1 mouse cellular context compared by ENCODE assay signal in genomic region chr4:155812665-155813181, GRCm38 (mm10).
TF ChIP-seq lines count a peak whose summit lies in the region.

No protein-coding gene starts in this region.

TF ChIP-seq in MEL, 35 proteins besides CTCF, POLR2A, EP300 and RAD21:
- no peak for TF ChIP-seq ELF1 (IDR thresholded peaks at IDR 0.05; ENCODE audit: low read depth, low read length)
- TF ChIP-seq POLR2AphosphoS5 (IDR thresholded peaks at IDR 0.05; ENCODE audit: borderline replicate concordance, low read depth, low read length): no peak
- TF ChIP-seq USF1 (IDR thresholded peaks at IDR 0.05; ENCODE audit: low read depth, low read length): no peak
- TF ChIP-seq HCFC1 (IDR thresholded peaks at IDR 0.05; ENCODE audit: low read depth, low read length): no peak
- no peak for TF ChIP-seq GATA1 (IDR thresholded peaks at IDR 0.05; ENCODE audit: low read depth, low read length)
- no peak for TF ChIP-seq MYC (IDR thresholded peaks at IDR 0.05; ENCODE audit: low read depth, low read length)
- 0 out of 2 replicates have a peak, but pooled peaks have one; percentile 10 for TF ChIP-seq SIN3A (IDR thresholded peaks at IDR 0.05; ENCODE audit: low read length)
- TF ChIP-seq KAT2A (conservative IDR thresholded peaks at IDR 0.05; ENCODE audit: low read depth, low read length): no peak
- 0 out of 2 replicates have a peak, but pooled peaks have one; percentile 11 for TF ChIP-seq ZMIZ1 (IDR thresholded peaks at IDR 0.05; ENCODE audit: low read depth, low read length)
- no peak for TF ChIP-seq MEF2A (IDR thresholded peaks at IDR 0.05; ENCODE audit: extremely low read depth, insufficient replicate concordance, low read depth, low read length, poor library complexity, severe bottlenecking)
- TF ChIP-seq TAL1 (IDR thresholded peaks at IDR 0.05; ENCODE audit: low read length): no peak
- TF ChIP-seq USF2 (IDR thresholded peaks at IDR 0.05; ENCODE audit: borderline replicate concordance in 1 of 2, insufficient read depth in 1 of 2, low read depth in 1 of 2, low read length in 2 of 2): no peak
- TF ChIP-seq MAZ (IDR thresholded peaks at IDR 0.05; ENCODE audit: low read depth, low read length): no peak
- TF ChIP-seq E2F4 (IDR thresholded peaks at IDR 0.05; ENCODE audit: borderline replicate concordance, low read depth, low read length): no peak
- TF ChIP-seq MAX (IDR thresholded peaks at IDR 0.05; ENCODE audit: low read length): no peak
- TF ChIP-seq BHLHE40 (IDR thresholded peaks at IDR 0.05; ENCODE audit: borderline replicate concordance, low read depth, low read length): no peak
- TF ChIP-seq ZC3H11A (IDR thresholded peaks at IDR 0.05; ENCODE audit: low read depth, low read length): no peak
- TF ChIP-seq NRF1 (IDR thresholded peaks at IDR 0.05; ENCODE audit: insufficient read depth, low read depth, low read length, poor library complexity, severe bottlenecking): no peak
- TF ChIP-seq RCOR1 (IDR thresholded peaks at IDR 0.05; ENCODE audit: low read depth, low read length): no peak
- no peak for TF ChIP-seq ZNF384 (IDR thresholded peaks at IDR 0.05; ENCODE audit: low read depth, low read length)
- TF ChIP-seq JUND (IDR thresholded peaks at IDR 0.05; ENCODE audit: low read depth, low read length): no peak
- TF ChIP-seq CHD1 (IDR thresholded peaks at IDR 0.05; ENCODE audit: low read depth, low read length): peak; percentile 94; the same call in 1 of the 2 replicates
- TF ChIP-seq MAFK (IDR thresholded peaks at IDR 0.05; ENCODE audit: borderline replicate concordance, low read depth, low read length): no peak
- TF ChIP-seq MXI1 (IDR thresholded peaks at IDR 0.05; ENCODE audit: low read depth, low read length): no peak
- no peak for TF ChIP-seq ETS1 (IDR thresholded peaks at IDR 0.05; ENCODE audit: low read depth, low read length)
- TF ChIP-seq CHD2 (IDR thresholded peaks at IDR 0.05; ENCODE audit: low read length): peak; percentile 75
- TF ChIP-seq ZKSCAN1 (IDR thresholded peaks at IDR 0.05; ENCODE audit: low read depth, low read length): no peak
- TF ChIP-seq POLR2AphosphoS2 (IDR thresholded peaks at IDR 0.05; ENCODE audit: low read length): no peak
- no peak for TF ChIP-seq UBTF (IDR thresholded peaks at IDR 0.05; ENCODE audit: borderline replicate concordance, insufficient read depth, low read depth, low read length)
- no peak for TF ChIP-seq GABPA (IDR thresholded peaks at IDR 0.05; ENCODE audit: low read depth, low read length)
- no peak for TF ChIP-seq TCF12 (IDR thresholded peaks at IDR 0.05; ENCODE audit: low read depth, low read length)
- TF ChIP-seq MYB (IDR thresholded peaks at IDR 0.05; ENCODE audit: low read depth, low read length): no peak
- no peak for TF ChIP-seq SMC3 (IDR thresholded peaks at IDR 0.05; ENCODE audit: low read depth, low read length)
- TF ChIP-seq TBP (IDR thresholded peaks at IDR 0.05; ENCODE audit: low read depth, low read length): no peak
- 0 out of 2 replicates have a peak, but pooled peaks have one; percentile 1 for TF ChIP-seq NELFE (IDR thresholded peaks at IDR 0.05; ENCODE audit: low read depth, low read length)
